Mouse (Mus musculus) E14TG2a.4 (cell line): ENCODE data around the gene Gm37240.

Source experiments
- CTCF ChIP-seq: conservative IDR thresholded peaks from 2 replicates; pipeline ENCODE4 v1.5.1; 2014; ENCODE audit warnings: low read length
- POU5F1 ChIP-seq: IDR thresholded peaks from 2 replicates; pipeline ENCODE4 v1.6.1; 2014; ENCODE audit warnings: low read length, borderline replicate concordance

DNA sequence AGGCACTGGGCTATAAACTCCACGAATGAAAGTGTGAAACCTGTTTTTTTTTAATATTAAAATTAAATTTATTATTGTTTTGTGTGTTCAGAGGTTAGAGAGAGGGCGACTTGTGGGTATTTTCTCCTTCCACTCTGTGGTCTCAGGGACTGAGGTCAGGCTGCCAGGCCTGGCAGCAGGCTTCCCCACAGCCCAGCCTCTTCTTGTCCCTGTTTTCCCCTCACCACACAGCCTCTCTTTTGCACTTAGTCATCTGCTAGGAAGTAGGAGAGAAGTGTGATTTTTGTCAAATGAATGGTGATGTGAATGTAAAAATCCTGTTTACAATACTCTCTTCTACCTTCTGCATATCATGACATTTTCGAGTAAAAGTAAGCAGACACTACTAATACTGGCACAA, 1079.5 kb downstream of the Gm37240 start:
- TF ChIP-seq CTCF (no peak), POU5F1 (no peak)
